Mouse (Mus musculus): ENCODE measurements around the gene Zfp945. TPM values are rescaled to one million over a fixed set of nuclear protein-coding genes. Genes with fewer than 3 reads are reported as not detected.

Zfp945 gene
- polyA plus RNA-seq, 1 experiment from 2014 or later = 28.4 TPM

Other genes starting within 250 kb of the Zfp945 start
- not detected in 2 replicates for gene Vmn2r113, start 75.8 kb upstream of the Zfp945 start, polyA plus RNA-seq (2015; fragmentation: Nextera tagmentation; extraction: Ambion mirVana)
- gene Vmn2r-ps130, start 194.0 kb upstream of the Zfp945 start, polyA plus RNA-seq (2015; fragmentation: Nextera tagmentation; extraction: Ambion mirVana) = not detected in 2 replicates